Mouse (Mus musculus): Measurements from ENCODE around the gene Gm26602.

- TF ChIP-seq CTCF (IDR thresholded peaks at IDR 0.05) (0 out of 2 replicates have a peak, but pooled peaks have one; percentile 9), EP300 (IDR thresholded peaks at IDR 0.05) (no peak)
These were observed 15.3 kb downstream of the Gm26602 start for GRCm38 (mm10) chr10:79925785-79926490.

All from lung, postnatal 0 days (tissue).